Mouse (Mus musculus) brain, adult 10 weeks (tissue): ENCODE data around the gene Gm13420. TPM values are rescaled to one million over a fixed set of nuclear protein-coding genes. Genes with fewer than 3 reads are reported as not detected.

Experiments used
- polyA plus RNA-seq: library from polyadenylated mRNA; stranded (reverse); fragments of 350-450 nt; fragmentation: Illumina TruSeq; extraction: RNeasy Lipid Tissue Mini Kit (QIAGEN cat#74804); gene quantifications from one replicate; pipeline ENCODE4 v1.2.3, GENCODE M21; 2015; ENCODE audit warnings: low read depth, low replicate concordance

Gene Gm13420
- 0.45 TPM for polyA plus RNA-seq

DNA sequence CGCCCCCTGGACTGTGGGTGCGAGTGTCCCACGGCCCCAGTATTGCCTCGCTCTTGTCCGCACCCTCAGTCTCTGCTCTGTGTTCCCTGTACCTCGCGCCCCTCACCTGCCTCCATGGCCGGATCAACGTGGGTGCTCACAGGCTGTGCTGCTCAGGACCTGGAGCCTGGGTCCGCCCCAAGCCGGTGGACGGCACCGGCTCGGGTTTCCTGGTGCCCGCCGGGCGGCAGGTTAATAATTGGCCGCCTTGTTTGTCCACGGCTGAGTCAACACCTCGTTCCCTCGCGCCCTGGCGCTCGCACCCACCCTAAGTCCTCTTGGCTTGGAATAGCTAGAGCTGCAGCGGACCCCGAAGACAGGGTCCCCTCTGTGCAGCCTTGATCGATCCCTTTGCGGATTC lies at the start of gene Gm13420:
Gene Gm13420, minus strand, starts transcription at position 189 of the 400 bp plus-strand sequence.

DNA sequence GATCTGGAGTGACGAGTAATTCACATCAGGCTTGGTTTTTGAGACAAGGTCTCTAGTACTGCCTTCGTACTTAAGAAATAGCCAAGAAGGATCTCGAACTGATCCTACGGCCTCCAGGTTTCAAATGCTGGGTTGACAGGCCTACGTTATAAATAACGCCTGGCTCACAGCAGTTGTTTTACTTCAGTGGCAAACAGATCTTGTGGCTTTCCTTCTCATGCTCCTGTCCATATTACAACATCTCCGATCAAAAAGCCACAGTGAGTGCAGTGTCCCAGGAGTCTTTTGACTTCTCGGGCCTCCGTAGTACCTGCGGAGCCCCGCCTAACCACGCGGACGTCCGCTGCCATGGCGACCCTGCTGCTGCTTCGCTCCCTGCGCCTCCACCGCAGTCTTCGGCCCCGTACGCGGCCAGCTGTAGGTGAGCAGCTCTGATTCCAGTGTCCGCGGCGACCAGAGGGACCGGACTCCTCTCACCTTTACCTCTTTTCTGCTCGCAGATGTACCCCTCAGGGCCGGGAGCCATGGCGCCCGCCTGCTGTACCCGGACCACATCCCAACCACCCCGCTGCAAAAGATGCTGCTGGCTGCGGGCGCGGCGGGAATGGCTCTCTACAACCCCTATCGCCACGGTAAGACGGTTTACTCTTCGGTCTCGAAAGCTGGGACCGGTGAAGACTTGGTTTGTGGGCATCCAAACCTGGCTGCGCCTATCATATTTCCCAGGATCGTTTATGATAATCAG lies 36.6 kb upstream of the Gm13420 start, which contains the start of gene Trub2:
Gene Trub2, minus strand, starts transcription at position 566 of the 745 bp plus-strand sequence.

DNA sequence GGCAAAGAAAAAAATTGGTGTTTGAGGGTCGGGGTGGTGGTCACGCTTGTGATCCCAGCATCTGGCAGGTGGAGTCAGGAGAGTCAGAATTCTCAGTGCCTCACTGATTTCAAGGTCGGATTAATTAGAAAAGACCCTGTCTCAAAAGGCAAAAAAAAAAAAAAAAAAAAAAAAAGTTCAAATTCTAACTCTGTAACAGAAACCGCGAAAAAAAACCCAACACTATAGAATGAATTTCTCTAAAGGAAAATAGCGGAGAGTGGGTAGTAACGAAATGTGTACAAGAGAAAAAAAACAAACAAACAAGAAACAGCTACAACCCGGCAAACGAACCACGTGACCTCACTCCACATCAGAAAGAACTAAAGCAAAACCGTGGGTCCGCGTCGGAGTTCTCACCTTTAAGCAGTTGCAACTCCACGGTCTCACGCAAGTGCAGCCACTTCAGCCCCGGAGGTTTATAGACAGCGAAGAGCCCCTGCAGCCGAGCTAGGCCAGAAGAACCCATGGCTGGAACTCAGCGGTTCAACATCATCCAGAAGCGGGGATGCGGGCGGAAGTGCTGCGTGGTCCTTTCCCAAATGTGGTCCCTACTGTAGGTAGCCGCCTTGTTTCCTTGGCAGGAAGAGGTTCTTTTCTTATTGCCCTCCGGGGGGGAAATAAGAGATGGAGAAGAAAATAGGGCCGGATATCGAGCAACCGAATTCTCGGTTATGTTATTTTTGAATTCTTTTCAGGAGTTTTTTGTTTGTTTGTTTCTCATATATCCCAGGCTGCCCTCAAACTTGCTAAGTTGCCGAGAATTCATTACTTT lies 35.8 kb upstream of the Gm13420 start, which contains the start of gene Coq4:
Gene Coq4, plus strand, starts transcription at position 390 of the 814 bp plus-strand sequence.

Other genes starting within 250 kb of the Gm13420 start
- 57.7 TPM for gene Rapgef1, start 132.0 kb downstream of the Gm13420 start, polyA plus RNA-seq
- gene Gm13547, start 7.6 kb upstream of the Gm13420 start, polyA plus RNA-seq, result not detected
- 32.5 TPM for gene Coq4, start 35.8 kb upstream of the Gm13420 start, polyA plus RNA-seq
- 27.5 TPM for gene Trub2, start 36.8 kb upstream of the Gm13420 start, polyA plus RNA-seq
- 57.3 TPM for gene Slc27a4, start 50.9 kb upstream of the Gm13420 start, polyA plus RNA-seq
- gene Urm1, start 68.4 kb upstream of the Gm13420 start, polyA plus RNA-seq, result 79.5 TPM
- 10.6 TPM for gene Cercam, start 117.5 kb upstream of the Gm13420 start, polyA plus RNA-seq
- 74.7 TPM for gene Odf2, start 137.5 kb upstream of the Gm13420 start, polyA plus RNA-seq
- 46.6 TPM for gene Gle1, start 183.7 kb upstream of the Gm13420 start, polyA plus RNA-seq
- gene Sptan1, start 213.9 kb upstream of the Gm13420 start, polyA plus RNA-seq, result 440 TPM